Mouse (Mus musculus) megakaryocyte, embryonic 14.5 days (primary cell): ENCODE measurements around the gene Iqcf3.

ENCODE experiments used
- FLI1 ChIP-seq: IDR thresholded peaks from 2 replicates; pipeline ENCODE4 v1.6.1; 2012; ENCODE audit warnings: low read length, inconsistent platforms, mixed read lengths
- GATA1 ChIP-seq: IDR thresholded peaks from 3 replicates; pipeline ENCODE4 v1.6.1; 2012; ENCODE audit warnings: mixed read lengths, low read length, inconsistent platforms, borderline replicate concordance

GRCm38 (mm10) chr9:106534975-106535374, 26.5 kb downstream of the Iqcf3 start:
- no peak for TF ChIP-seq GATA1
- no peak for TF ChIP-seq FLI1
